Mouse (Mus musculus): ENCODE data around the gene 4933411K16Rik. TPM values are rescaled to one million over a fixed set of nuclear protein-coding genes. Genes with fewer than 3 reads are reported as not detected.

4933411K16Rik gene
- polyA plus RNA-seq, 1 experiment = 0.51 TPM

DNA sequence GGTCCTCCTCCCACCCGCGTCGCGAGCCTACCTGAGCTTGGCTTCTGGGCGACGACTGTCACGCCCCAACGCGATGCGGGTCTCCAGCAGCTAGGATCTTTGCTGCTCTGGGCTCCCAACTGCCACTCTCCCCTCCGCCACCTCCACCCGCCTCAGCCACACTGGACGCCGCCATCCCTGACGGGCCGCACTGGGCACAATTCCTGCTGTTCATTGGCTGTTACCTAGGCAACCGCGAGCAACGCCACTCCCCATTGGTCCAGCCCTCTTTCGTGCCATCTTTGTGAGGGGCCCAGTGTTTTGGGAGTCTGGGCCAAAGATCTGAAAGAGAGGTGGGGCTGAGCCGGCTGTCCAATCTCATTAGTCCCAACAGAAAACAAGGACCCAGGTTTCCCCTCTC is 34.1 kb downstream of the 4933411K16Rik start, which contains the start of gene Morn4:
Morn4 (minus strand) TSS at position 192 of the 400 bp plus-strand sequence.
- no peak for TF ChIP-seq CTCF (IDR thresholded peaks at IDR 0.05; ENCODE audit: borderline replicate concordance, insufficient read depth, low read length)
- peak; percentile 88 for TF ChIP-seq POLR2A (IDR thresholded peaks at IDR 0.05; ENCODE audit: low read depth, low read length)
- Histone ChIP-seq H3K27ac (ENCODE audit: insufficient read depth, low read length) (no peak within 1 kb of the TSS), H3K4me1 (ENCODE audit: control insufficient read depth, insufficient read depth, low read length) (peaks cover 3% of the 10 kb centered on the region; the same call in 1 of the 2 replicates), H3K4me3 (ENCODE audit: insufficient read depth, low read length) (peak within 1 kb of the TSS; percentile 77)

DNA sequence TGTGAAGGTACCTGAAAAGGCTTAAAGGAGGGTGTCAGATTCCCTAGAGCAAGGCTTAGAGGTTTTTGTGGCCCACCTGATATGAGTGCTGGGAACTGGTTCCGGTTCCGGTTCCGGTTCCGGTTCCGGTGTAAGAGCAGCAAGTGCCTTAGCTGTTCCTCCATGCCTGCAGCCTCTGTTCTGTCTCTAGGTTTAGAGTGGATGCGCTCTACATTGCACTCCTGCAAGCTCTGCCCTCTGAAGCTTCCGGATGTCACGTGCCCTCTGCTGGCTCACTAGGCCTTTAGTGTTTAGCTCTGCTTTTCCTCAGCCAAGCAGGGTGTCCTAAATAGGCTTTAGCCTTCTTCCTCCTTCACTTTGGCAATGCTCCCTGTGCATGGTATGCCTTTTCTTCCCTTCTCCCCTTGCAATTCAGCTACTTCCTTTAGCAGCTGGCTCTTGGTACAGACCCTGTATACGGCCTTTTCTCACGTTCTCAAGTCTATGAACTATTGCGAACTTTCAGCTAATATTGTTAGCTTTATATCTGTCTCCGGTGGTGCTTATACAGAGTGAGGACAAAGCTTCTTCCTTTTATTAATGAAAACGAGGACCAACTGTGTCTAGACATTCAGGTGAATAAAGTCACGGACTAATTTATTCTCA is 37.2 kb downstream of the 4933411K16Rik start:
- TF ChIP-seq CTCF (IDR thresholded peaks at IDR 0.05; ENCODE audit: borderline replicate concordance, insufficient read depth, low read length) = no peak
- TF ChIP-seq POLR2A (IDR thresholded peaks at IDR 0.05; ENCODE audit: low read depth, low read length) = peak; percentile 46; the same call in 1 of the 2 replicates
- peak overlapping the region; percentile 77 for H3K27ac ChIP-seq (ENCODE audit: insufficient read depth, low read length)
- H3K4me1 ChIP-seq (ENCODE audit: control insufficient read depth, insufficient read depth, low read length) = peaks cover 6% of the 10 kb centered on the region; the same call in 1 of the 2 replicates
- H3K4me3 ChIP-seq (ENCODE audit: insufficient read depth, low read length) = no peak overlapping the region

DNA sequence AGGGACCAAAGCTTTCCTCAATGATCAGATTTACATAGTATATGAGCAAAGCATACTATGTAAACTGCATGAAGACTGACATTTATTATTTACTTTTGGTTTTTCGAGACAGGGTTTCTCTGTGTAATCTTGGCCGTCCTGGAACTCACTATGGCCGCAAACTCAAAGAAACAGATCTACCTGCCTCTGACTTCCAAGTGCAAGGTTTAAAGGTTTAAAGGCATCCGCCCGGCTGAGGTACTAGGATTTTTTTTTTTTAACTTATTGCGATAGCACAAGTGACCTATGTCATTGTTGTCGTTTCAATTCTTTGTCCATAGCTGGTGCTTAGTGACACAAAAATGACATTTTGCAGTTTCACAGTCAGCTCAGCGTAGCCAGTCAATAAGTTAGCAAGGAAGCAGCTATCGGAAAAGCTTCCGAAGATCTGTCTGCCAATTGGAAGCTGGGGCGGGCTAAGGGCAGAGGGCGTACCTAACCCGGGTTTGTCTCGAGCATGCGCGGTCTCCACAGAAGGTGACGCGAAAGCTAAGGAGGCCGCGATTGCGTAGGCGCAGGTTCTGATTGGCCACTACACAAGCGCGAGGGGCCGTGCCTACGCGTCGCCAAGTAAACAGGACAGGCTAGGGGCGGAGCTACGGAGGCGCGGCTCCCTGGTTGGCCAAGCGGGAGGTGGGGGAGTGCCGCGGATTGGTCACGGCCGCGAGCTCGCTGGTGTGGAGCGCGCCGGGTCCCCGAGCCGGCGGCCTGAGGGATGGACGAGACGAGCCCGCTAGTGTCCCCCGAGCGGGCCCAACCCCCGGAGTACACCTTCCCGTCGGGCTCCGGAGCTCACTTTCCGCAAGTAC is 37.9 kb downstream of the 4933411K16Rik start, which contains the start of gene Pi4k2a:
Pi4k2a (plus strand) TSS at position 723 of the 848 bp plus-strand sequence.
- Histone ChIP-seq H3K4me3 (ENCODE audit: insufficient read depth, low read length) (peak within 1 kb of the TSS; percentile 83), H3K4me1 (ENCODE audit: control insufficient read depth, insufficient read depth, low read length) (peaks cover 6% of the 10 kb centered on the region; the same call in 1 of the 2 replicates), H3K27ac (ENCODE audit: insufficient read depth, low read length) (peak within 1 kb of the TSS; percentile 77)
- TF ChIP-seq POLR2A (IDR thresholded peaks at IDR 0.05; ENCODE audit: low read depth, low read length) (peak; percentile 88), CTCF (IDR thresholded peaks at IDR 0.05; ENCODE audit: borderline replicate concordance, insufficient read depth, low read length) (no peak)

DNA sequence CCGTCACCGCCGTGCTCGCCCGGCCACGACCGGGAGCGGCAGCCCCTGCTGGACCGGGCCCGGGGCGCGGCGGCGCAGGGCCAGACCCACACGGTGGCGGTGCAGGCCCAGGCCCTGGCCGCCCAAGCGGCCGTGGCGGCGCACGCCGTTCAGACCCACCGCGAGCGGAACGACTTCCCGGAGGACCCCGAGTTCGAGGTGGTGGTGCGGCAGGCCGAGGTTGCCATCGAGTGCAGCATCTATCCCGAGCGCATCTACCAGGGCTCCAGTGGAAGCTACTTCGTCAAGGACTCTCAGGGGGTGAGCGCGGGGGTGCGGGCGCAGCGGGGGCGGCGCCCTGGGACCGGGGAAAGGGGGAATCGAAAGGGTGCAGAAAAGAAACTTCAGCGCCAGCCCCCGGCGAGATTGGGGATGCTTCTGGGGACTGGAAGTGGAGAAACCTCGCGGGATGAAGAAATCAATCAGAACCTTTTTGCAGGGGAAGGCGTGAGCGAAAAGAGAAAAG is 38.6 kb downstream of the 4933411K16Rik start:
- H3K4me1 ChIP-seq (ENCODE audit: control insufficient read depth, insufficient read depth, low read length) = peaks cover 6% of the 10 kb centered on the region; the same call in 1 of the 2 replicates
- no peak for TF ChIP-seq CTCF (IDR thresholded peaks at IDR 0.05; ENCODE audit: borderline replicate concordance, insufficient read depth, low read length)
- peak overlapping the region; percentile 83 for H3K4me3 ChIP-seq (ENCODE audit: insufficient read depth, low read length)
- peak overlapping the region; percentile 62 for H3K27ac ChIP-seq (ENCODE audit: insufficient read depth, low read length)

DNA sequence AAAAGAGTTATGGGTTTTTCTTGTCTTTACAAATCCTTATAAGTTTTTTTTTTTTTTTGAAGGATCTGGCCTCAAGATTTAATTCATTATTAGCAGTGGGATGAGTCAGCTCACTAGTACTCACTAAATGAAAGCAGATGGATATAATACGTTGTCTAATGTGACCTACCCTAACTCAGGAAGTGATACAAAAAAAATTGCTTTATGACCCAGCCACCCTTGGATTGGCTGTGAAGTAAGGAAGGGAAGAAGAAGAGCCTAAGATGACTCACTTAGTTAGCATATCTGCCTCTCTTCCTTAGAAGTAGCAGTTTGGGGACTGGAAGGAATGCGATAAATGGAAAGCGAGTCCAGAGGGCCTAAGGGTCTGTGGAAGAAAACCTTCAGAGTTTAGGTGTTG is 47.4 kb downstream of the 4933411K16Rik start:
- no peak for TF ChIP-seq CTCF (IDR thresholded peaks at IDR 0.05; ENCODE audit: borderline replicate concordance, insufficient read depth, low read length)
- no peak for TF ChIP-seq POLR2A (IDR thresholded peaks at IDR 0.05; ENCODE audit: low read depth, low read length)
- Histone ChIP-seq H3K4me3 (ENCODE audit: insufficient read depth, low read length) (no peak overlapping the region), H3K27ac (ENCODE audit: insufficient read depth, low read length) (peak overlapping the region; percentile 99), H3K4me1 (ENCODE audit: control insufficient read depth, insufficient read depth, low read length) (peaks cover 12% of the 10 kb centered on the region)

Other genes starting within 250 kb of the 4933411K16Rik start
- 0.26 TPM in 1 of 2 replicates, not detected in the other for gene Frat1, start 222.3 kb upstream of the 4933411K16Rik start, polyA plus RNA-seq (2011; ENCODE audit: insufficient read length, low read depth, missing spikeins)
- gene Frat2, start 204.1 kb upstream of the 4933411K16Rik start, polyA plus RNA-seq (2011; ENCODE audit: insufficient read length, low read depth, missing spikeins) = 0.56 TPM in 1 of 2 replicates, not detected in the other
- 11.3 and 12.8 TPM in 2 replicates for gene Rrp12, start 156.1 kb upstream of the 4933411K16Rik start, polyA plus RNA-seq (2011; ENCODE audit: insufficient read length, low read depth, missing spikeins)
- gene Pgam1, start 140.3 kb upstream of the 4933411K16Rik start, polyA plus RNA-seq (2011; ENCODE audit: insufficient read length, low read depth, missing spikeins) = 403 and 492 TPM in 2 replicates
- 49.8 and 50.9 TPM in 2 replicates for gene Exosc1, start 118.8 kb upstream of the 4933411K16Rik start, polyA plus RNA-seq (2011; ENCODE audit: insufficient read length, low read depth, missing spikeins)
- gene Zdhhc16, start 118.8 kb upstream of the 4933411K16Rik start, polyA plus RNA-seq (2011; ENCODE audit: insufficient read length, low read depth, missing spikeins) = 65.7 and 89.8 TPM in 2 replicates
- 53.2 and 54.2 TPM in 2 replicates for gene Mms19, start 71.1 kb upstream of the 4933411K16Rik start, polyA plus RNA-seq (2011; ENCODE audit: insufficient read length, low read depth, missing spikeins)
- gene Ubtd1, start 70.5 kb upstream of the 4933411K16Rik start, polyA plus RNA-seq (2011; ENCODE audit: insufficient read length, low read depth, missing spikeins) = 29.8 and 39.5 TPM in 2 replicates
- not detected in 2 replicates for gene Ankrd2, start 16.2 kb upstream of the 4933411K16Rik start, polyA plus RNA-seq (2011; ENCODE audit: insufficient read length, low read depth, missing spikeins)
- 1.3 and 1.7 TPM in 2 replicates for gene Hoga1, start 6.6 kb upstream of the 4933411K16Rik start, polyA plus RNA-seq (2011; ENCODE audit: insufficient read length, low read depth, missing spikeins)
- gene Morn4, start 34.1 kb downstream of the 4933411K16Rik start, polyA plus RNA-seq (2011; ENCODE audit: insufficient read length, low read depth, missing spikeins) = 8.2 and 9.6 TPM in 2 replicates
- gene Pi4k2a, start 38.2 kb downstream of the 4933411K16Rik start, polyA plus RNA-seq (2011; ENCODE audit: insufficient read length, low read depth, missing spikeins) = 25.6 and 27.7 TPM in 2 replicates
- 18.4 TPM in 2 replicates for gene Avpi1, start 76.8 kb downstream of the 4933411K16Rik start, polyA plus RNA-seq (2011; ENCODE audit: insufficient read length, low read depth, missing spikeins)
- 64.5 and 68.2 TPM in 2 replicates for gene Marveld1, start 95.2 kb downstream of the 4933411K16Rik start, polyA plus RNA-seq (2011; ENCODE audit: insufficient read length, low read depth, missing spikeins)
- gene Zfyve27, start 111.7 kb downstream of the 4933411K16Rik start, polyA plus RNA-seq (2011; ENCODE audit: insufficient read length, low read depth, missing spikeins) = 13.3 and 15.4 TPM in 2 replicates
- gene Sfrp5, start 150.0 kb downstream of the 4933411K16Rik start, polyA plus RNA-seq (2011; ENCODE audit: insufficient read length, low read depth, missing spikeins) = not detected in 2 replicates
- gene Golga7b, start 195.3 kb downstream of the 4933411K16Rik start, polyA plus RNA-seq (2011; ENCODE audit: insufficient read length, low read depth, missing spikeins) = not detected in 2 replicates

Data from embryonic fibroblast, embryonic 13.5 days (primary cell).